Mouse (Mus musculus): ENCODE measurements around the gene Grip1. TPM values are rescaled to one million over a fixed set of nuclear protein-coding genes. Genes with fewer than 3 reads are reported as not detected.

Gene Grip1
- polyA plus RNA-seq, 1 experiment from 2014 or later = 0.87 TPM

DNA sequence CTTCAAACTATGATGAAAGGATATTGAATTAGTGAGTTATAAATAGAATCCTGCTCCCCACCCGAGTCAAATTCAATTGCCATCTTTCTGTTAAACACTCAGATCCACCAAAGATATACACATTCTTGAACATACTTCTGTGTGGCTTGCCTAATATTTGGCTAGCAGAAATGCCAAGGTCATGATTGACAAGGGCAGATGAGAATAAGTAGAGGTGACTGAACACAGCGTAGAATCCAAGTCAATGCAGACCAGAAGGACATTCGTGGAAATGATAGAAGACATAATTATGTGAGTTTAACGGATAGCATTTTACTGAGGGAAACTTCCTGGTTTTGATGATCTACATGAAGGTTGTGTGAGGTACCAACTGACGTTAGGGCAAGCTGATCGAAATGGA lies 153.9 kb downstream of the Grip1 start:
- WGBS = 66% methylated on average over 6 of the region's 6 CpGs
- ATAC-seq = no peak
- H3K9me3 ChIP-seq (ENCODE audit: low read length) = no peaks in the 10 kb centered on the region
- H3K4me3 ChIP-seq (ENCODE audit: low read depth, low read length) = no peak overlapping the region
- no peak overlapping the region for H3K4me2 ChIP-seq (replicated peaks; ENCODE audit: low read depth, low read length)
- TF ChIP-seq EP300 (IDR thresholded peaks at IDR 0.05) (no peak), CTCF (IDR thresholded peaks at IDR 0.05) (no peak)
- H3K27ac ChIP-seq (ENCODE audit: low read length) = no peak overlapping the region
- no peak for DNase-seq (ENCODE audit: low spot score)
- no peak overlapping the region for H3K9ac ChIP-seq (replicated peaks; ENCODE audit: low read depth)
- no peaks in the 10 kb centered on the region for H3K27me3 ChIP-seq (replicated peaks; ENCODE audit: insufficient read depth, low read length)
- no peaks in the 10 kb centered on the region for H3K36me3 ChIP-seq (ENCODE audit: insufficient read depth, low read length)
- H3K4me1 ChIP-seq (ENCODE audit: insufficient read depth, low read depth, low read length) = no peaks in the 10 kb centered on the region

DNA sequence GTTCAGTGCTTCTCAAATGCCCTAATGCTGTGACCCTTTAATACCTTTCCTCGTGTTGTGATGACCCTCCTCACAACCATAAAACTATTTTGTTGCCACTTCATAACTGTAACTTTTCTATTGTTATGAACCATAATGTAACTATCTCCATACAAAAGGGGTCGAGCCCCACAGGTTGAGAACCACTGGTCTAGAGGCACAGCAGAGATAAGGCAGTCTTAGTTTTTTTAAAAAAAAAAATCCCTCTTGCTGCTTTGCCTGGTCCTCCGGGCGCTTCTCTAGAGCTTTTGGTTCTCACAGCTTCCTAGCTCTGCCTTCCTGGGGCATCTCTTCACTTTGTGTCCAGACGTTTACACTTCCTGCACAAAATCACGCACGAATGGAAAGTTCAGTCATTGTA lies 155.4 kb downstream of the Grip1 start:
- Histone ChIP-seq H3K27me3 (replicated peaks; ENCODE audit: insufficient read depth, low read length) (no peaks in the 10 kb centered on the region), H3K4me2 (replicated peaks; ENCODE audit: low read depth, low read length) (no peak overlapping the region), H3K4me3 (ENCODE audit: low read depth, low read length) (no peak overlapping the region), H3K9me3 (ENCODE audit: low read length) (no peaks in the 10 kb centered on the region), H3K9ac (replicated peaks; ENCODE audit: low read depth) (no peak overlapping the region), H3K27ac (ENCODE audit: low read length) (no peak overlapping the region), H3K36me3 (ENCODE audit: insufficient read depth, low read length) (no peaks in the 10 kb centered on the region), H3K4me1 (ENCODE audit: insufficient read depth, low read depth, low read length) (no peaks in the 10 kb centered on the region)
- DNase-seq (ENCODE audit: low spot score) (no peak), ATAC-seq (no peak)
- TF ChIP-seq CTCF (IDR thresholded peaks at IDR 0.05) (no peak), EP300 (IDR thresholded peaks at IDR 0.05) (no peak)
- 71% methylated on average over 7 of the region's 7 CpGs for WGBS

- DNase-seq (ENCODE audit: low spot score) (peak; percentile 59), ATAC-seq (peak; percentile 36)
- peak overlapping the region; percentile 27; the same call in 1 of the 2 replicates for H3K4me2 ChIP-seq (replicated peaks; ENCODE audit: low read depth, low read length)
- 33% methylated on average over 9 of the region's 9 CpGs for whole genome bisulfite sequencing
- no peaks in the 10 kb centered on the region for H3K36me3 ChIP-seq (ENCODE audit: insufficient read depth, low read length)
- H3K9me3 ChIP-seq (ENCODE audit: low read length) = no peaks in the 10 kb centered on the region
- peak; percentile 73 for TF ChIP-seq CTCF (IDR thresholded peaks at IDR 0.05)
- no peak for TF ChIP-seq EP300 (IDR thresholded peaks at IDR 0.05)
- H3K4me1 ChIP-seq (ENCODE audit: insufficient read depth, low read depth, low read length) = peaks cover 6% of the 10 kb centered on the region; the same call in 1 of the 2 replicates
- H3K9ac ChIP-seq (replicated peaks; ENCODE audit: low read depth) = no peak overlapping the region
- no peak overlapping the region for H3K27ac ChIP-seq (ENCODE audit: low read length)
- no peaks in the 10 kb centered on the region for H3K27me3 ChIP-seq (replicated peaks; ENCODE audit: insufficient read depth, low read length)
- H3K4me3 ChIP-seq (ENCODE audit: low read depth, low read length) = 0 out of 2 replicates have a peak overlapping the region, but pooled peaks have one; percentile 15
Observed at GRCm38 (mm10) chr10:119610279-119610895, 156.8 kb downstream of the Grip1 start.

- Histone ChIP-seq H3K9ac (replicated peaks; ENCODE audit: low read depth) (no peak overlapping the region), H3K4me1 (ENCODE audit: insufficient read depth, low read depth, low read length) (peaks cover 7% of the 10 kb centered on the region; the same call in 1 of the 2 replicates), H3K4me2 (replicated peaks; ENCODE audit: low read depth, low read length) (no peak overlapping the region), H3K4me3 (ENCODE audit: low read depth, low read length) (no peak overlapping the region), H3K9me3 (ENCODE audit: low read length) (no peaks in the 10 kb centered on the region), H3K36me3 (ENCODE audit: insufficient read depth, low read length) (no peaks in the 10 kb centered on the region), H3K27ac (ENCODE audit: low read length) (no peak overlapping the region), H3K27me3 (replicated peaks; ENCODE audit: insufficient read depth, low read length) (no peaks in the 10 kb centered on the region)
- WGBS = 95% methylated on average over 5 of the region's 5 CpGs
- TF ChIP-seq EP300 (IDR thresholded peaks at IDR 0.05) (no peak), CTCF (IDR thresholded peaks at IDR 0.05) (no peak)
- ATAC-seq = no peak
- no peak for DNase-seq (ENCODE audit: low spot score)
Observed at GRCm38 (mm10) chr10:119612034-119612433, 158.4 kb downstream of the Grip1 start.

DNA sequence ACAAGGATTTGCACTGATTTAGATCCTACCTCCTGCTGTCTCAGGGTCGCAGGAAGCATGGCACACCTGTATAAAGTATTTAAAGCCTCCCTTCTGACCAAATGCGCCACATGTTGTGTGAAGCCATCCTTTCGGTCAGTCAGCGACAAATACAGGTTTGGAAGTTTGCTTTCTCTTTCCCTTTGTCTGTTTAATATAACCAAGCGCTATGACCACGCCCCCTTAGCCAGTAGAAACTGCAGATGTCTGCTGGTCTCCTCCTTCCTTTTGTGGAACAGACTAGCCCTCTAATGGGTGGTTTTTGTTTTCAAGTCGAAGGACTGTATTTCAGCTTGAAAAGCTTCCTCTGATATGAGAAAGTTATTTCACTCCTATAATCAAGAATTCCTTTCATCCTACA lies 161.1 kb downstream of the Grip1 start:
- Histone ChIP-seq H3K27ac (ENCODE audit: low read length) (no peak overlapping the region), H3K36me3 (ENCODE audit: insufficient read depth, low read length) (no peaks in the 10 kb centered on the region), H3K27me3 (replicated peaks; ENCODE audit: insufficient read depth, low read length) (no peaks in the 10 kb centered on the region), H3K4me1 (ENCODE audit: insufficient read depth, low read depth, low read length) (peaks cover 7% of the 10 kb centered on the region; the same call in 1 of the 2 replicates), H3K9me3 (ENCODE audit: low read length) (no peaks in the 10 kb centered on the region), H3K4me2 (replicated peaks; ENCODE audit: low read depth, low read length) (peak overlapping the region; percentile 39), H3K4me3 (ENCODE audit: low read depth, low read length) (peak overlapping the region; percentile 25; the same call in 1 of the 2 replicates), H3K9ac (replicated peaks; ENCODE audit: low read depth) (no peak overlapping the region)
- DNase-seq (ENCODE audit: low spot score) = peak; percentile 67
- WGBS = 26% methylated on average over 7 of the region's 7 CpGs
- ATAC-seq = peak; percentile 51
- TF ChIP-seq EP300 (IDR thresholded peaks at IDR 0.05) = no peak
- TF ChIP-seq CTCF (IDR thresholded peaks at IDR 0.05) = no peak

DNA sequence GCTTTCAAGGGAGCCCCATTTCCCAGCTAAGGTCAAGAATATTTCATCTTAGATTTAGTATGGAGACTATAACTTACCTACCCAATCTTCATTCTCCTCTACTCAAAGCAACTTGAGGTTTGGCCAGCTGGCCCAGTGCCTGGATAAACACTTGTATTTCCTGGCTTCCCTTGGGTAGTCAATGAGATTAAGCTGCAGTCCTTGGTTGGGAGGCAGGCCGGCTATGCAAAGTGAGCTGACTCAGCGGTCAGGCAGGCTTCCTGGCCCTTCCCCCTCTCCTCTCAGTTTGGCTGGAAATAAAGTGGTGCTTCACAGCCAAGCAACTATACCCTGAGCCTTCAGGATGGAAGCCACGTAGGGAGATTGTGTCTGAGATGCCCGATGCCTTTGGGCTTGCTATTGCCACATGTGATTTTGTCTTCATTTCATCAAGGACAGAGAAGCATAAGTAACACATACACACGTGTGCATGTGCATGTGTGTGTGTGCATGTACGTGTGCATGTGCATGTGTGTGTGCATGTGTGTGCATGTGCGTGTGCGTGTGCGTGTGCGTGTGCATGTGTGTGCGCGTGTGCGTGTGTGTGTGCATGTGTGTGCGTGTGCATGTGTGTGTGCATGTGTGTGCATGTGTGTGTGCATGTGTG lies 161.7 kb downstream of the Grip1 start:
- 63% methylated on average over 14 of the region's 14 CpGs for WGBS
- H3K9ac ChIP-seq (replicated peaks; ENCODE audit: low read depth) = no peak overlapping the region
- H3K4me3 ChIP-seq (ENCODE audit: low read depth, low read length) = no peak overlapping the region
- H3K27ac ChIP-seq (ENCODE audit: low read length) = no peak overlapping the region
- ATAC-seq = peak; percentile 98
- peak; percentile 96 for DNase-seq (ENCODE audit: low spot score)
- peak overlapping the region; percentile 39 for H3K4me2 ChIP-seq (replicated peaks; ENCODE audit: low read depth, low read length)
- no peaks in the 10 kb centered on the region for H3K9me3 ChIP-seq (ENCODE audit: low read length)
- H3K4me1 ChIP-seq (ENCODE audit: insufficient read depth, low read depth, low read length) = peaks cover 7% of the 10 kb centered on the region; the same call in 1 of the 2 replicates
- H3K36me3 ChIP-seq (ENCODE audit: insufficient read depth, low read length) = no peaks in the 10 kb centered on the region
- TF ChIP-seq CTCF (IDR thresholded peaks at IDR 0.05) = no peak
- peak; percentile 79; the same call in 1 of the 2 replicates for TF ChIP-seq EP300 (IDR thresholded peaks at IDR 0.05)
- H3K27me3 ChIP-seq (replicated peaks; ENCODE audit: insufficient read depth, low read length) = no peaks in the 10 kb centered on the region
